Mouse (Mus musculus): Measurements from ENCODE around the gene Gcgr. TPM values are rescaled to one million over a fixed set of nuclear protein-coding genes. Genes with fewer than 3 reads are reported as not detected.

Gene Gcgr
- polyA plus RNA-seq, 1 experiment from 2014 or later = 1.8 TPM

DNA sequence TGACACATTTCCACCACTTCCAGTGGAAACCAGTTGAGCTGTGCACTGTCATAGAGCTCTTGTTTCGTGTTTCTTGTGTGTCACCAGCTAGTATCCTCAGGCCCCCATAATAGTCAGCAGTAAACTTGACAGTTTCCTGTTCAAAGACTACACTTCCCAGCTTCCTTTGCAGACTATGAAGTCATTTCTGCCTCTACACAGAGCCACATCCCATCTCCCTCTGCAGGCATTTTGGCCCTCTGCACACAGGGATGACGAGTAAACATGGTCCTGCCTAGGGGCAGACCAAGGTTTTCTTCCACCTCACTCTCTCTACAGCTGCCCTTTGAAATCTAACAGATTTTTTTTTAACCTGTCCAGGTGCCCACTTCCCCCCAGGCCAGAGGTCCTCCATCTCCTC lies 17.0 kb downstream of the Gcgr start:
- ATAC-seq (replicated peaks; ENCODE audit: insufficient number of reproducible peaks, low FRiP score, low TSS enrichment) = no peak
- H3K4me2 ChIP-seq = no peak overlapping the region
- H3K27ac ChIP-seq (ENCODE audit: low read depth, low read length) = no peak overlapping the region
- H3K27me3 ChIP-seq (ENCODE audit: control insufficient read depth, insufficient read depth, low read length) = no peaks in the 10 kb centered on the region
- no peaks in the 10 kb centered on the region for H3K9me3 ChIP-seq (replicated peaks; ENCODE audit: control insufficient read depth, low read length)
- no peak overlapping the region for H3K9ac ChIP-seq (ENCODE audit: low read depth, low read length)
- peaks cover 21% of the 10 kb centered on the region for H3K4me1 ChIP-seq (ENCODE audit: control insufficient read depth, insufficient read depth, low read length)
- H3K4me3 ChIP-seq (ENCODE audit: low read depth, low read length) = no peak overlapping the region
- peaks cover 12% of the 10 kb centered on the region for H3K36me3 ChIP-seq (ENCODE audit: control insufficient read depth, insufficient read depth, low read length)
- 57% methylated on average over 2 of the region's 2 CpGs for WGBS (ENCODE audit: insufficient replicate concordance)

DNA sequence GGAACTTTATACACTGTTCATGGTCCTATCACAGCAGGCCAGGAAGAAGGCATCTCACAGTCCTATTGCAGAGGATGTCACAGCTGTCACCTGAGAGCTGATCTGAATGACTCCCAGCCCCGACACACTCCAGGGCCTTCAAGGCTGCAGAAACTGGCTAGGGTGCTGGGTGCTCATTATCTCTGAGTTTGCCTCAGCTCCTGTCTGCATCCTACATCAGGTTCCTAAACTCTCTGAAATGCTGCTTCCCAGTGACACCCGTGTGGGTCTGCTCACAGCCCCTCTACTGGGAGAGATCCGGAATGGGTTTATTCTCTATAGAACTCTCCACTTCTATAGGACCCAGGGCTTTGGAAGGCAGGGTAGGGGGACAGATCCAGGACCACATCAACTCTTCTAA lies 17.7 kb downstream of the Gcgr start:
- WGBS (ENCODE audit: insufficient replicate concordance) = 85% methylated on average over 3 of the region's 3 CpGs
- Histone ChIP-seq H3K27ac (ENCODE audit: low read depth, low read length) (0 out of 2 replicates have a peak overlapping the region, but pooled peaks have one; percentile 7), H3K4me2 (peak overlapping the region; percentile 97), H3K9me3 (replicated peaks; ENCODE audit: control insufficient read depth, low read length) (no peaks in the 10 kb centered on the region), H3K36me3 (ENCODE audit: control insufficient read depth, insufficient read depth, low read length) (peaks cover 6% of the 10 kb centered on the region), H3K4me3 (ENCODE audit: low read depth, low read length) (peak overlapping the region; percentile 95), H3K9ac (ENCODE audit: low read depth, low read length) (peak overlapping the region; percentile 99), H3K27me3 (ENCODE audit: control insufficient read depth, insufficient read depth, low read length) (no peaks in the 10 kb centered on the region), H3K4me1 (ENCODE audit: control insufficient read depth, insufficient read depth, low read length) (peaks cover 21% of the 10 kb centered on the region)
- ATAC-seq (replicated peaks; ENCODE audit: insufficient number of reproducible peaks, low FRiP score, low TSS enrichment) = no peak

DNA sequence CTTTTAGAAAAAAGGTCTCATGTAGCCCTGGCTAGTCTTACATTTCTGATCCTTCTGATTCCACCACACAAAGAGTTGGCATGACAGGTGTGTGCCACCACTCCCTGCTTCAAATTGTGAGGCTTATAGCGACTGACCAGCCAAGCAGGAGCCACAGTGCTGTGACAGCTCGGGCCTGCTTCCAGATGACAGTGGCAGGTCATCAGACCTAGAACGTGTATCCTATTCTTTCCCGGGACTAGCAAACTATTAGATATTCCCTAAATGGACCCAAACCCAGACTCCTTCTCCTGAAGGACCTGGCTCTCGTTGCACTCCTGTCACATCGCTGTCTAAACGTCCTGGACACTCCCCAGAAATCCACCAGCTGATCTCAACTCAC lies 18.3 kb downstream of the Gcgr start:
- WGBS (ENCODE audit: insufficient replicate concordance) = 20% methylated on average over 7 of the region's 7 CpGs
- ATAC-seq (replicated peaks; ENCODE audit: insufficient number of reproducible peaks, low FRiP score, low TSS enrichment) = no peak
- peak overlapping the region; percentile 99 for H3K9ac ChIP-seq (ENCODE audit: low read depth, low read length)

DNA sequence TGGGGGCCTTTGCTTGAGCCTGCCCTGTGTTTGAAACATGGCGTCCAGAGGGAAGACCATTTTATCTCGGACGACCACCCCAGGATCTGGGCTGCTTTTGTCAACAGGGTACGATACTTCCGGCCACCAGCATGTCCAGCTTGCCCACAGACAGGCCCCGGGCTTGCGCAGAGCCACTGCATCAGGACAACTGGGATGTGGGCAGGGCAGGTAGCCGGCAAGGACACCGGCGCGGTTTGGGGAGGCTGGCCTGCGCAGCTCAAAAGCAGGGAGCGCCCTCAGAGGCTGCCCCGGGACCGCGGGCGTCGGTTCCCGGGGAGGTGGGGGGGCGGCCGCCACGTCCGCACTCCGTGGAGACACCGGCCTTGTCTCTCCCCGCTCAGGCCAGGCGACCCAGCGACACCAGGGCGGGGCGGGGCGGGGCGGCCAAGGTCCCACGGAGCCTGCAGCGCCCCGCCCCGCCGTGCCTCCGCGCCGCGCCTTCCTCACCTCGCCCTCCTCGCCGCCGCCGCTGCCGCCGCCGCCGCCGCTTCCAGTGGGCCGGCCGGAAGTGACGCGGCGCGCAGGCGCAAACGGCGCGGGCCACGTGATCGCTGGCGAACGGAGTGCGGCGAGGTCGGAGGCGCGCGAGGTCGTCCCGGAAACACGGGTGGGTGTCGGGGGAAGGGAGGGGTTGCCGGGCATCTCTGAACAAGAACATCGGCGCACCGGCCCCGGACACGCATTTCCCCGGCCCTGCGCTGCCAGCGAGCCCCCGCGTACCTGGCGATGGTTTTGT lies 18.9 kb downstream of the Gcgr start, which contains the start of gene Mcrip1:
Mcrip1 (minus strand) TSS at position 560 of the 778 bp plus-strand sequence.
- Histone ChIP-seq H3K27ac (ENCODE audit: low read depth, low read length) (peak within 1 kb of the TSS; percentile 96), H3K9ac (ENCODE audit: low read depth, low read length) (peak within 1 kb of the TSS; percentile 99), H3K9me3 (replicated peaks; ENCODE audit: control insufficient read depth, low read length) (no peaks in the 10 kb centered on the region), H3K36me3 (ENCODE audit: control insufficient read depth, insufficient read depth, low read length) (peaks cover 4% of the 10 kb centered on the region; the same call in 1 of the 2 replicates), H3K4me1 (ENCODE audit: control insufficient read depth, insufficient read depth, low read length) (peaks cover 21% of the 10 kb centered on the region), H3K27me3 (ENCODE audit: control insufficient read depth, insufficient read depth, low read length) (no peaks in the 10 kb centered on the region), H3K4me3 (ENCODE audit: low read depth, low read length) (peak within 1 kb of the TSS; percentile 95), H3K4me2 (peak within 1 kb of the TSS; percentile 97)
- peak; percentile 82 for ATAC-seq (replicated peaks; ENCODE audit: insufficient number of reproducible peaks, low FRiP score, low TSS enrichment)
- under 1% methylated on average over 69 of the region's 87 CpGs for WGBS (ENCODE audit: insufficient replicate concordance)

More for the DNA sequence above, 18.3 kb downstream of the Gcgr start:
- Histone ChIP-seq H3K4me2 (peak overlapping the region; percentile 97), H3K9me3 (replicated peaks; ENCODE audit: control insufficient read depth, low read length) (no peaks in the 10 kb centered on the region), H3K27ac (ENCODE audit: low read depth, low read length) (peak overlapping the region; percentile 96), H3K4me1 (ENCODE audit: control insufficient read depth, insufficient read depth, low read length) (peaks cover 21% of the 10 kb centered on the region), H3K27me3 (ENCODE audit: control insufficient read depth, insufficient read depth, low read length) (no peaks in the 10 kb centered on the region), H3K4me3 (ENCODE audit: low read depth, low read length) (peak overlapping the region; percentile 95), H3K36me3 (ENCODE audit: control insufficient read depth, insufficient read depth, low read length) (peaks cover 4% of the 10 kb centered on the region; the same call in 1 of the 2 replicates)

DNA sequence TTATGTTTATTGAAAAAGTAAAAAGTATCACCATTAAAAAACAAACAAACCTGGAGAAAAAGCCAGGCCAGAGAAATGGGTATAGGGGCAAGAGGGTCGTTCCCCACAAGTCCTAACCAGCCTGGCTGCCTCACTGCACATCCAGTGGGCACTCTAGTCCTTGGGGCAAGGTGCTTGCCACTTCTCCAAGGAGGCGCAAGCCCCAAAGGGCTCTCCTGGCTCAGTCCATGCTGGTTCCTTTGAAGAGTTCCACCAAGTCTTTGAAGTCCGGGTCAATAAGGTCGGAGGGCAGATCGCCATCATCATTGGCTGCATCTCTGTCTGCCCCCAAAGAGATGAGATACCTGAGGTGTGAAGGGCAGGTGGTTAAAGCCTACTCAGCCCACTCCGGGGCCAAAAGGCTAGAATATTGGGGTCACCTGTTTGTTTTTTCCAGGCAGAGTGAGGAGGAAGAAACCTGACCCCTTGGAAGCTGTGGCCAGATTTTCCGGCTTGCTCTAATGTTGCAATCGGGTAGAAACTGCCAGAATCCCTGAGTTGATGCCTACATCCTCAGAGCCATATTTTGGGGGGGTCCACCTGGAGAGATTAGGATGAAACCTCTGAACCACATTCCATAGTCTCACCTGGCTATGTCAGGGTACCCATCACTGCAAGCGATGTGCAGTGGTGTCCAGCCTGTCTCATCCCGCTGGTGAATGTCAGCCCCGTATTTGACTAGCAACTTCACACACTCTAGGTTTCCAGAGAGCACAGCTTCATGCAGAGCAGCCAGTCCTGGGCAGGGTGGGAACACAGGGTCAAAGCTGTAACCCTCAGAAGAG lies 19.7 kb downstream of the Gcgr start:
- Histone ChIP-seq H3K27ac (ENCODE audit: low read depth, low read length) (peak overlapping the region; percentile 96), H3K4me3 (ENCODE audit: low read depth, low read length) (peak overlapping the region; percentile 95), H3K27me3 (ENCODE audit: control insufficient read depth, insufficient read depth, low read length) (no peaks in the 10 kb centered on the region), H3K9ac (ENCODE audit: low read depth, low read length) (peak overlapping the region; percentile 99), H3K4me2 (peak overlapping the region; percentile 97), H3K4me1 (ENCODE audit: control insufficient read depth, insufficient read depth, low read length) (peaks cover 24% of the 10 kb centered on the region), H3K9me3 (replicated peaks; ENCODE audit: control insufficient read depth, low read length) (no peaks in the 10 kb centered on the region), H3K36me3 (ENCODE audit: control insufficient read depth, insufficient read depth, low read length) (no peaks in the 10 kb centered on the region)
- ATAC-seq (replicated peaks; ENCODE audit: insufficient number of reproducible peaks, low FRiP score, low TSS enrichment) = no peak
- 68% methylated on average over 11 of the region's 11 CpGs for WGBS (ENCODE audit: insufficient replicate concordance)

DNA sequence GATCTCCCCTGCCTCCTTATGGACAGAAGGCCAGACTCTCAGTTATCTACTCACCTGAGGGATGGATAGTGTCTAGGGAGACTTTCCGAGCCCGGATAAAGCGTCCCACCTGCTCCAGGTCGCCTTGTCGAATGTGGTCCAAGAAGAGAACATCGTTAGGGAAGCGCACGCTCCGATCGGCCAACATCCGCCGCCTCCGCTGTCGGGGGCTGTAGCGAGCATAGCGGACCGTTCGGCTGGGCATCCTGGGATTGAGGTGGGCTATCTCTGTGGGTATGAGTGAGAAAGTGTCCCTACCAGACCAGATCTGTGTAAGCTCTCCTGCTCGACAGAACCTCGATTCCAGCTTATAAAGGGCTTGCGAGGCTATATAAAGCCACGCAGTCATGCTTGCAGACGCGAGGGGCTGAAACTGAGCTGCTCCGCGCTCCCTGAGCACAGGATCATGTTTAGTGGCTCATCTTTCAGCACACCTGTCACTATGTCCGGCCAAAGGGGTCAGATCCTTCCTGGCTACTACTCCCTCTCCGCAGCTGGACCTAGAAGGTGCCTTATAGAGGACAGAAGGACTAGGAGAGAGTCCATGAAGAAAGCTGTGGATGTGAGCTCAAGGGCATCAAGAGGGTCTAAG lies 20.4 kb downstream of the Gcgr start, which contains the start of gene Ppp1r27:
Ppp1r27 (minus strand) TSS at position 323 of the 631 bp plus-strand sequence.
- peak within 1 kb of the TSS; percentile 99 for H3K9ac ChIP-seq (ENCODE audit: low read depth, low read length)
- peak within 1 kb of the TSS; percentile 96 for H3K27ac ChIP-seq (ENCODE audit: low read depth, low read length)
- no peak for ATAC-seq (replicated peaks; ENCODE audit: insufficient number of reproducible peaks, low FRiP score, low TSS enrichment)
- no peaks in the 10 kb centered on the region for H3K27me3 ChIP-seq (ENCODE audit: control insufficient read depth, insufficient read depth, low read length)
- H3K4me2 ChIP-seq = peak within 1 kb of the TSS; percentile 97
- H3K9me3 ChIP-seq (replicated peaks; ENCODE audit: control insufficient read depth, low read length) = no peaks in the 10 kb centered on the region
- peaks cover 26% of the 10 kb centered on the region for H3K4me1 ChIP-seq (ENCODE audit: control insufficient read depth, insufficient read depth, low read length)
- no peaks in the 10 kb centered on the region for H3K36me3 ChIP-seq (ENCODE audit: control insufficient read depth, insufficient read depth, low read length)
- 90% methylated on average over 28 of the region's 28 CpGs for WGBS (ENCODE audit: insufficient replicate concordance)
- peak within 1 kb of the TSS; percentile 95 for H3K4me3 ChIP-seq (ENCODE audit: low read depth, low read length)

DNA sequence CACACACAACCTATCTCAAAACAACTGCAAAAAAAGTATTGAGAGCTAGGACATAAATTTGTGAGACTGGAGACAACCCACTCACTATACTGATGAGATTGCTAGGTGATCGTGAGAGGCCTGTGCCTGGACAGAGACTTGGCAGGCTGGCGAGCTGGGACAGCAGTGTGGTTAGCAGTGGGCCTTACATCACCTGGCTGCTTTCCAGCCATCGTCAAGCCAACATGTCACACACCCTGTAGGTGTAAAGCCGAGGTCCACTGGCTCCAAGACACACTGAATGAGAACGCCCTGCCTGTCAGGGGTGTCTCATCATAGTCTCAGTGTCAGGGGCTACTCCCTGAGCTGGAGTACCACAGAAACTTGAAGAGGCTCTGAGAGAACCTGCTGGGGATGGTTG lies 22.2 kb downstream of the Gcgr start:
- no peak overlapping the region for H3K9ac ChIP-seq (ENCODE audit: low read depth, low read length)
- no peaks in the 10 kb centered on the region for H3K9me3 ChIP-seq (replicated peaks; ENCODE audit: control insufficient read depth, low read length)
- H3K27me3 ChIP-seq (ENCODE audit: control insufficient read depth, insufficient read depth, low read length) = no peaks in the 10 kb centered on the region
- no peak overlapping the region for H3K4me3 ChIP-seq (ENCODE audit: low read depth, low read length)
- H3K27ac ChIP-seq (ENCODE audit: low read depth, low read length) = no peak overlapping the region
- ATAC-seq (replicated peaks; ENCODE audit: insufficient number of reproducible peaks, low FRiP score, low TSS enrichment) = no peak
- peaks cover 21% of the 10 kb centered on the region for H3K4me1 ChIP-seq (ENCODE audit: control insufficient read depth, insufficient read depth, low read length)
- no peak overlapping the region for H3K4me2 ChIP-seq
- 66% methylated on average over 5 of the region's 5 CpGs for WGBS (ENCODE audit: insufficient replicate concordance)
- H3K36me3 ChIP-seq (ENCODE audit: control insufficient read depth, insufficient read depth, low read length) = no peaks in the 10 kb centered on the region

DNA sequence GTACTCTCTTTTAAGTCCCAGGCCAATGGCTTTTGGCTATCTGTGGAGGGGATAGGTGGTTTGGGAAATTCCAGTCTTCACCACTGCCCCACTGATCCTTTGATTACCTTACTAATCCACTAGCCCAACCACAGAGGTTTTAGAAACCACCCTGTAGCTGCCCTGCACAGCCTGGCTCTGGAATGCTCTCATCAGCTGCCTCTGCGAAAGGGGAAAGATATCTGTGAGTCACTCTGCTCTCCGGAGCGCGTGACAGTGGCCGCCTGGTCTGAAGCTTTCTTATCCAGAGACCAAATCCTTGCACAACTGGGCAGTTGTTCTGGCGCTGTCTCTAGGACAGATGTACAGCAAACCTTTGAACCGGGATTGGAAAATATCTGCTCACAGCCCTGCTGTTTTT lies 24.3 kb downstream of the Gcgr start:
- H3K4me2 ChIP-seq = no peak overlapping the region
- 49% methylated on average over 7 of the region's 7 CpGs for WGBS (ENCODE audit: insufficient replicate concordance)
- H3K4me3 ChIP-seq (ENCODE audit: low read depth, low read length) = no peak overlapping the region
- no peak for ATAC-seq (replicated peaks; ENCODE audit: insufficient number of reproducible peaks, low FRiP score, low TSS enrichment)
- H3K27me3 ChIP-seq (ENCODE audit: control insufficient read depth, insufficient read depth, low read length) = no peaks in the 10 kb centered on the region
- no peak overlapping the region for H3K9ac ChIP-seq (ENCODE audit: low read depth, low read length)
- no peaks in the 10 kb centered on the region for H3K9me3 ChIP-seq (replicated peaks; ENCODE audit: control insufficient read depth, low read length)
- H3K4me1 ChIP-seq (ENCODE audit: control insufficient read depth, insufficient read depth, low read length) = peaks cover 9% of the 10 kb centered on the region
- H3K36me3 ChIP-seq (ENCODE audit: control insufficient read depth, insufficient read depth, low read length) = peaks cover 8% of the 10 kb centered on the region; the same call in 1 of the 2 replicates
- H3K27ac ChIP-seq (ENCODE audit: low read depth, low read length) = no peak overlapping the region
